Mouse (Mus musculus) urinary bladder, postnatal 25 days (tissue): Measurements from ENCODE around the gene Dnajc1.

Source experiments
- DNase-seq: peaks from one replicate; pipeline ENCODE4 v3.0.0; 2022; ENCODE audit warnings: low spot score

Gene Dnajc1

GRCm38 (mm10) chr2:18195691-18196396, 196.8 kb downstream of the Dnajc1 start:
- DNase-seq: no peak

GRCm38 (mm10) chr2:18195285-18195684, 197.3 kb downstream of the Dnajc1 start:
- no peak for DNase-seq

GRCm38 (mm10) chr2:18188367-18188766, 204.3 kb downstream of the Dnajc1 start:
- no peak for DNase-seq

- DNase-seq: no peak
These were observed 209.6 kb downstream of the Dnajc1 start for GRCm38 (mm10) chr2:18183079-18183478.

- DNase-seq: no peak
These were observed 211.0 kb downstream of the Dnajc1 start for GRCm38 (mm10) chr2:18181631-18182030.

GRCm38 (mm10) chr2:18180323-18180722, 212.3 kb downstream of the Dnajc1 start:
- no peak for DNase-seq

- no peak for DNase-seq
These were observed 216.4 kb downstream of the Dnajc1 start for GRCm38 (mm10) chr2:18176235-18176634.

GRCm38 (mm10) chr2:18175234-18175633, 217.4 kb downstream of the Dnajc1 start:
- DNase-seq: no peak

GRCm38 (mm10) chr2:18169174-18169948, 223.3 kb downstream of the Dnajc1 start:
- no peak for DNase-seq

GRCm38 (mm10) chr2:18165511-18165910, 227.1 kb downstream of the Dnajc1 start:
- DNase-seq: no peak

GRCm38 (mm10) chr2:18160992-18161391, 231.6 kb downstream of the Dnajc1 start:
- no peak for DNase-seq

- DNase-seq: no peak
These were observed 233.2 kb downstream of the Dnajc1 start for GRCm38 (mm10) chr2:18159426-18159825.

GRCm38 (mm10) chr2:18156131-18156530, 236.5 kb downstream of the Dnajc1 start:
- DNase-seq: no peak
